Comparison of ENCODE assay signal across 8 mouse cellular contexts in the genomic region with DNA sequence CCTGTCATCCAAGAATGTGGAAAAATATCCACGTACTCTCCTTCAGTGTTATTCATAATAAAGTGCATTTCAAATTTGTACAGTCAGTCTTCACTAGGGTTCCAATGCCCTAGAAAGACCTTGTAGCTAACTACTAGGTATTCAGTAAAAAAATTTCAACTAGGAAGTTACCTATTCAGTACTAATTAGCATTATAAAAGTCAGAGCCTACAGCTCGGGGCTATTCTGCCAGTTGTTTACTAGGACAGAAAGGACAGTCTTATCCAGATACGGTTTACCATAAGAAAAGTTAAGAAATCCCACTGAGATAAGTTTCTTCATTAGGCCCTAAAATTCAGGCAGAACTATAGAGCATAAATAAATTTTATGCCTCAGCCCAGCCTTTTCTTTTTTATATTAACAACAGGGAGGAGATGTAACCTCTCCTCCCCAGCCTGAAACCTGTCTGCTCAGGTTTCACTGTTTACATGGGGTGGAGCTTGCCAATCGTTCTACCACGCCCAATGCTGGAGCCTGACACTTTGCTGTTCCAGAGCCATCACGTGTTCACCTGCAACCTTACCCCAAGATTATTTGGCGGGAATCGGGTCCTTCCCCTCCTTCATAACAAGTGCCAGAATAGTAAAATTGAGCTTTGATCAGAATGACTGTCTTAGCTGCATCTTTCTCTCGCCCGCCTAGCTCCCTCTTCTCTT. TPM values are rescaled to one million over a fixed set of nuclear protein-coding genes. Genes with fewer than 3 reads are reported as not detected.
"Had no signal": no experiment of that assay in that cellular context is flagged by ENCODE, and none has a peak within 500 bp of the region (broad histone marks: within the 10 kb centered on the region; RNA-seq: fewer than 3 reads in every experiment).

No protein-coding gene starts in this region.

RNA-seq across cellular contexts. Expression of gene Slc13a1, which starts 29.8 kb away (rescaled TPM):
- polyA plus RNA-seq: gonadal fat pad, adult 2 months; heart, adult 2 months; heart, embryonic 15.5 days; limb, embryonic 10.5 days; limb, embryonic 12.5 days; limb, embryonic 14.5 days; liver, embryonic 12.5 days; liver, embryonic 14.5 days had no signal
